Mouse (Mus musculus) heart, adult 2 months (tissue): ENCODE measurements around the gene Pecam1.

Experiments
- CTCF ChIP-seq: fragments of 200-600 bp; IDR thresholded peaks from 2 replicates; pipeline ENCODE4 v1.8.1; 2022; ENCODE audit warnings: antibody characterized with exemption, mild to moderate bottlenecking, moderate library complexity
- EP300 ChIP-seq: fragments of 200-500 bp; IDR thresholded peaks from 2 replicates; pipeline ENCODE4 v1.6.1; 2011; ENCODE audit warnings: low read depth, low read length, control low read depth; ENCODE audit not compliant: insufficient read depth
- POLR2A ChIP-seq: fragments of 200-500 bp; IDR thresholded peaks from 2 replicates; pipeline ENCODE4 v1.6.1; 2011; ENCODE audit warnings: mild to moderate bottlenecking, low read depth, low read length, control low read depth; ENCODE audit not compliant: insufficient read depth

DNA sequence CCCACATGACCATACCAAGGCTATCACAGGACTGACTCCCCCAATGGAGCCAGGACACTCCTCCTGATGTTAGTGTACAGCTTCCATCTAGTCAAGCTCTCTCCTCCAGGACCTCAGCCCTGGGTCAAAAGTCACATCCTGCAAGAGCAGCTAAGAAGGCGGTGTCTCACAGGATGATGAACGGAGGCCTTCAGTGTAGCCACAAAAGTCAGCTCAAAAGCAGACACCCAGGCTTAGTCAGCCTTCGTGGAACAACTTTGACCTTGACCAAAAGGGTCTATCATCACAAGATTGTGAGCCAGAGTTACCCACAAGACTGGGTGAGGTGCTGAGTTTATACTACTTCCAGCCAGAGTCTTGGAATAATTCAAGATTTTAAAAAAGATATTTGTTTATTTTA, 42.6 kb downstream of the Pecam1 start:
- no peak for TF ChIP-seq POLR2A
- no peak for TF ChIP-seq CTCF
- no peak for TF ChIP-seq EP300
